Mouse (Mus musculus): ENCODE measurements around the gene Sergef. TPM values are rescaled to one million over a fixed set of nuclear protein-coding genes. Genes with fewer than 3 reads are reported as not detected.

Gene Sergef
- polyA plus RNA-seq, 1 experiment from 2014 or later: 9.3 TPM

- Histone ChIP-seq H3K9me3 (replicated peaks) (no peaks in the 10 kb centered on the region), H3K4me2 (no peak overlapping the region), H3K4me1 (replicated peaks) (peaks cover 15% of the 10 kb centered on the region), H3K4me3 (no peak overlapping the region), H3K27ac (no peak overlapping the region), H3K9ac (no peak overlapping the region), H3K27me3 (no peaks in the 10 kb centered on the region), H3K36me3 (no peaks in the 10 kb centered on the region)
- WGBS: 27% methylated on average over 7 of the region's 7 CpGs
- ATAC-seq (replicated peaks; ENCODE audit: insufficient number of reproducible peaks, insufficient read depth, low FRiP score, low read depth): no peak
Observed at GRCm38 (mm10) chr7:46466422-46466981, 173.1 kb downstream of the Sergef start.

- 77% methylated on average over 8 of the region's 8 CpGs for WGBS
- H3K4me1 ChIP-seq (replicated peaks): peaks cover 8% of the 10 kb centered on the region
- no peak overlapping the region for H3K4me2 ChIP-seq
- H3K27me3 ChIP-seq: no peaks in the 10 kb centered on the region
- H3K27ac ChIP-seq: no peak overlapping the region
- H3K9ac ChIP-seq: no peak overlapping the region
- no peaks in the 10 kb centered on the region for H3K36me3 ChIP-seq
- no peaks in the 10 kb centered on the region for H3K9me3 ChIP-seq (replicated peaks)
- H3K4me3 ChIP-seq: no peak overlapping the region
- ATAC-seq (replicated peaks; ENCODE audit: insufficient number of reproducible peaks, insufficient read depth, low FRiP score, low read depth): no peak
Observed at GRCm38 (mm10) chr7:46463136-46463535, 176.5 kb downstream of the Sergef start.

- H3K36me3 ChIP-seq: no peaks in the 10 kb centered on the region
- no peak overlapping the region for H3K9ac ChIP-seq
- no peak overlapping the region for H3K4me3 ChIP-seq
- H3K9me3 ChIP-seq (replicated peaks): no peaks in the 10 kb centered on the region
- H3K4me2 ChIP-seq: no peak overlapping the region
- H3K27me3 ChIP-seq: no peaks in the 10 kb centered on the region
- H3K4me1 ChIP-seq (replicated peaks): peaks cover 8% of the 10 kb centered on the region
- 60% methylated on average over 8 of the region's 8 CpGs for WGBS
- no peak for ATAC-seq (replicated peaks; ENCODE audit: insufficient number of reproducible peaks, insufficient read depth, low FRiP score, low read depth)
- no peak overlapping the region for H3K27ac ChIP-seq
Observed at GRCm38 (mm10) chr7:46462287-46462686, 177.3 kb downstream of the Sergef start.

GRCm38 (mm10) chr7:46459605-46460245 is 179.9 kb downstream of the Sergef start:
- Histone ChIP-seq H3K9ac (no peak overlapping the region), H3K4me1 (replicated peaks) (no peaks in the 10 kb centered on the region), H3K36me3 (no peaks in the 10 kb centered on the region), H3K27ac (no peak overlapping the region), H3K27me3 (no peaks in the 10 kb centered on the region), H3K9me3 (replicated peaks) (0 out of 2 replicates have a peak, but pooled peaks cover 3% of the 10 kb centered on the region), H3K4me2 (no peak overlapping the region), H3K4me3 (no peak overlapping the region)
- WGBS: 86% methylated on average over 9 of the region's 9 CpGs
- no peak for ATAC-seq (replicated peaks; ENCODE audit: insufficient number of reproducible peaks, insufficient read depth, low FRiP score, low read depth)

- H3K27me3 ChIP-seq: no peaks in the 10 kb centered on the region
- no peak overlapping the region for H3K4me3 ChIP-seq
- H3K36me3 ChIP-seq: no peaks in the 10 kb centered on the region
- H3K9ac ChIP-seq: no peak overlapping the region
- H3K27ac ChIP-seq: no peak overlapping the region
- no peaks in the 10 kb centered on the region for H3K4me1 ChIP-seq (replicated peaks)
- WGBS: 93% methylated on average over 2 of the region's 2 CpGs
- H3K9me3 ChIP-seq (replicated peaks): 0 out of 2 replicates have a peak, but pooled peaks cover 3% of the 10 kb centered on the region
- no peak for ATAC-seq (replicated peaks; ENCODE audit: insufficient number of reproducible peaks, insufficient read depth, low FRiP score, low read depth)
- no peak overlapping the region for H3K4me2 ChIP-seq
Observed at GRCm38 (mm10) chr7:46459200-46459599, 180.4 kb downstream of the Sergef start.

GRCm38 (mm10) chr7:46457889-46458288 is 181.7 kb downstream of the Sergef start:
- Histone ChIP-seq H3K4me1 (replicated peaks) (no peaks in the 10 kb centered on the region), H3K4me3 (no peak overlapping the region), H3K9me3 (replicated peaks) (0 out of 2 replicates have a peak, but pooled peaks cover 3% of the 10 kb centered on the region), H3K27ac (no peak overlapping the region), H3K9ac (no peak overlapping the region), H3K36me3 (no peaks in the 10 kb centered on the region), H3K4me2 (no peak overlapping the region), H3K27me3 (no peaks in the 10 kb centered on the region)
- 77% methylated on average over 3 of the region's 3 CpGs for WGBS
- ATAC-seq (replicated peaks; ENCODE audit: insufficient number of reproducible peaks, insufficient read depth, low FRiP score, low read depth): no peak

GRCm38 (mm10) chr7:46453930-46454679 is 185.5 kb downstream of the Sergef start:
- Histone ChIP-seq H3K4me1 (replicated peaks) (no peaks in the 10 kb centered on the region), H3K9ac (no peak overlapping the region), H3K27ac (no peak overlapping the region), H3K4me2 (no peak overlapping the region), H3K27me3 (no peaks in the 10 kb centered on the region), H3K36me3 (no peaks in the 10 kb centered on the region), H3K4me3 (no peak overlapping the region), H3K9me3 (replicated peaks) (0 out of 2 replicates have a peak, but pooled peaks cover 3% of the 10 kb centered on the region)
- WGBS: 41% methylated on average over 10 of the region's 10 CpGs
- ATAC-seq (replicated peaks; ENCODE audit: insufficient number of reproducible peaks, insufficient read depth, low FRiP score, low read depth): no peak

- H3K27me3 ChIP-seq: no peaks in the 10 kb centered on the region
- no peak overlapping the region for H3K4me3 ChIP-seq
- 56% methylated on average over 6 of the region's 6 CpGs for WGBS
- H3K27ac ChIP-seq: no peak overlapping the region
- no peaks in the 10 kb centered on the region for H3K4me1 ChIP-seq (replicated peaks)
- H3K9ac ChIP-seq: no peak overlapping the region
- H3K9me3 ChIP-seq (replicated peaks): no peaks in the 10 kb centered on the region
- no peaks in the 10 kb centered on the region for H3K36me3 ChIP-seq
- H3K4me2 ChIP-seq: no peak overlapping the region
- ATAC-seq (replicated peaks; ENCODE audit: insufficient number of reproducible peaks, insufficient read depth, low FRiP score, low read depth): no peak
Observed at GRCm38 (mm10) chr7:46448922-46449645, 190.5 kb downstream of the Sergef start.

GRCm38 (mm10) chr7:46447473-46448165 is 192.0 kb downstream of the Sergef start:
- Histone ChIP-seq H3K27ac (no peak overlapping the region), H3K4me2 (no peak overlapping the region), H3K36me3 (no peaks in the 10 kb centered on the region), H3K9me3 (replicated peaks) (no peaks in the 10 kb centered on the region), H3K4me3 (no peak overlapping the region), H3K27me3 (no peaks in the 10 kb centered on the region), H3K4me1 (replicated peaks) (no peaks in the 10 kb centered on the region), H3K9ac (no peak overlapping the region)
- WGBS: 54% methylated on average over 9 of the region's 9 CpGs
- no peak for ATAC-seq (replicated peaks; ENCODE audit: insufficient number of reproducible peaks, insufficient read depth, low FRiP score, low read depth)

GRCm38 (mm10) chr7:46445896-46446295 is 193.7 kb downstream of the Sergef start:
- no peaks in the 10 kb centered on the region for H3K27me3 ChIP-seq
- no peak overlapping the region for H3K9ac ChIP-seq
- no peak overlapping the region for H3K4me2 ChIP-seq
- no peaks in the 10 kb centered on the region for H3K9me3 ChIP-seq (replicated peaks)
- no peak overlapping the region for H3K27ac ChIP-seq
- WGBS: 69% methylated on average over 6 of the region's 6 CpGs
- H3K4me3 ChIP-seq: no peak overlapping the region
- H3K4me1 ChIP-seq (replicated peaks): no peaks in the 10 kb centered on the region
- no peaks in the 10 kb centered on the region for H3K36me3 ChIP-seq
- no peak for ATAC-seq (replicated peaks; ENCODE audit: insufficient number of reproducible peaks, insufficient read depth, low FRiP score, low read depth)

GRCm38 (mm10) chr7:46443163-46443562 is 196.4 kb downstream of the Sergef start:
- 80% methylated on average over 10 of the region's 10 CpGs for WGBS
- no peak overlapping the region for H3K4me2 ChIP-seq
- no peak overlapping the region for H3K27ac ChIP-seq
- no peak overlapping the region for H3K9ac ChIP-seq
- no peak overlapping the region for H3K4me3 ChIP-seq
- no peaks in the 10 kb centered on the region for H3K9me3 ChIP-seq (replicated peaks)
- no peaks in the 10 kb centered on the region for H3K27me3 ChIP-seq
- no peaks in the 10 kb centered on the region for H3K36me3 ChIP-seq
- H3K4me1 ChIP-seq (replicated peaks): no peaks in the 10 kb centered on the region
- ATAC-seq (replicated peaks; ENCODE audit: insufficient number of reproducible peaks, insufficient read depth, low FRiP score, low read depth): no peak
